8 mouse cellular contexts compared by ENCODE assay signal in genomic region chr16:31459968-31460461, GRCm38 (mm10). TPM values are rescaled to one million over a fixed set of nuclear protein-coding genes. Genes with fewer than 3 reads are reported as not detected.
DNase-seq lines count a peak whose midpoint lies in the region; TF ChIP-seq lines count a peak whose summit lies in the region.

No protein-coding gene starts in this region.

- peaks cover 47% of the 10 kb centered on the region for H3K4me1 ChIP-seq in embryonic facial prominence, embryonic 10.5 days
- H3K4me1 ChIP-seq in small intestine, adult 2 months (ENCODE audit: control insufficient read depth, insufficient read depth, insufficient read length, low read length) = peaks cover 10% of the 10 kb centered on the region

- no peak for TF ChIP-seq CTCF in small intestine, adult 2 months (IDR thresholded peaks at IDR 0.05; ENCODE audit: extremely low read depth, insufficient read length, insufficient replicate concordance, low read depth, low read length)

- DNase-seq in left cerebral cortex, adult 11 months (ENCODE audit: low spot score) = peak; percentile 44
- no peak for DNase-seq in left cerebral cortex, postnatal 4 days
- peak; percentile 58 for DNase-seq in embryonic facial prominence, embryonic 10.5 days (ENCODE audit: low spot score)
- peak; percentile 46 to 67 for DNase-seq in kidney, postnatal 4 days
- no peak for DNase-seq in spleen, postnatal 36 days (ENCODE audit: low spot score in 2 of 2)
- no peak for DNase-seq in layer of hippocampus, adult 11-12 months (ENCODE audit: low spot score)
- DNase-seq in thymus, postnatal 14 days = no peak

- no peak overlapping the region for H3K27ac ChIP-seq in embryonic facial prominence, embryonic 10.5 days (replicated peaks)
- H3K27ac ChIP-seq in small intestine, adult 2 months (ENCODE audit: insufficient read depth, low read depth, low read length) = peak overlapping the region; percentile 67

- no peak overlapping the region for H3K4me3 ChIP-seq in embryonic facial prominence, embryonic 10.5 days
- H3K4me3 ChIP-seq in small intestine, adult 2 months (ENCODE audit: low read depth, low read length) = peak overlapping the region; percentile 38

- H3K36me3 ChIP-seq in embryonic facial prominence, embryonic 10.5 days (replicated peaks) = peaks cover 7% of the 10 kb centered on the region; the same call in 1 of the 2 replicates
- H3K36me3 ChIP-seq in small intestine, adult 2 months (ENCODE audit: control insufficient read depth, insufficient read depth, low read length) = peaks cover 7% of the 10 kb centered on the region

- TF ChIP-seq POLR2A in small intestine, adult 2 months (IDR thresholded peaks at IDR 0.05; ENCODE audit: low read depth, low read length) = no peak

- peaks cover 36% of the 10 kb centered on the region for H3K27me3 ChIP-seq in embryonic facial prominence, embryonic 10.5 days (replicated peaks; ENCODE audit: low read depth, poor library complexity, severe bottlenecking)
- H3K27me3 ChIP-seq in small intestine, adult 2 months (ENCODE audit: control insufficient read depth, insufficient read depth, low read length) = no peaks in the 10 kb centered on the region

- WGBS in embryonic facial prominence, embryonic 10.5 days = 28% methylated on average over 10 of the region's 10 CpGs
- 17% methylated on average over 10 of the region's 10 CpGs for WGBS in small intestine, adult 2 months

- intact Hi-C loops in left cerebral cortex, postnatal 4 days (cut with DNase I) = loop anchor here (2.0 to 10.0 kb wide), 2 partner anchors 245 to 455 kb away; no protein-coding TSS in a partner anchor

- H3K9me3 ChIP-seq in embryonic facial prominence, embryonic 10.5 days = no peaks in the 10 kb centered on the region

RNA-seq across cellular contexts. Expression of gene Bdh1, which starts 37.9 kb away (rescaled TPM):
- 100 to 1,000 TPM; 259 to 272 TPM for total RNA-seq in left cerebral cortex, postnatal 4 days (2021)
- polyA plus RNA-seq in embryonic facial prominence, embryonic 10.5 days (2016; fragmentation: Nextera tagmentation; extraction: Ambion mirVana) = 12.2 and 13.4 TPM in 2 replicates
- 51.0 and 83.3 TPM in 2 replicates for polyA plus RNA-seq in small intestine, adult 2 months (2012; rRNA removed)

Comparison
In these comparisons a context has a peak if more than half of its experiments do, and no peak if none do; other contexts are left out.
1. DNase-seq: peak in left cerebral cortex, adult 11 months (single experiment), embryonic facial prominence, embryonic 10.5 days (single experiment) and kidney, postnatal 4 days (2 of 2); none in left cerebral cortex, postnatal 4 days (single experiment), spleen, postnatal 36 days (0 of 2), layer of hippocampus, adult 11-12 months (single experiment) and thymus, postnatal 14 days (single experiment).